Mouse (Mus musculus) stomach, postnatal 0 days (tissue): ENCODE data around the gene Slc22a16.
"Not testable (repeated sequence)": the region's sequence is repeated elsewhere in the genome, so short reads cannot be mapped to it uniquely, and the experiment has no call there.

Experiments
- CTCF ChIP-seq: IDR thresholded peaks from 2 replicates; pipeline ENCODE4 v1.5.1; 2016; ENCODE audit warnings: antibody characterized with exemption, low read depth, mild to moderate bottlenecking, moderate library complexity
- EP300 ChIP-seq: optimal IDR thresholded peaks from 2 replicates; pipeline ENCODE3; 2016; ENCODE audit warnings: antibody characterized with exemption

DNA sequence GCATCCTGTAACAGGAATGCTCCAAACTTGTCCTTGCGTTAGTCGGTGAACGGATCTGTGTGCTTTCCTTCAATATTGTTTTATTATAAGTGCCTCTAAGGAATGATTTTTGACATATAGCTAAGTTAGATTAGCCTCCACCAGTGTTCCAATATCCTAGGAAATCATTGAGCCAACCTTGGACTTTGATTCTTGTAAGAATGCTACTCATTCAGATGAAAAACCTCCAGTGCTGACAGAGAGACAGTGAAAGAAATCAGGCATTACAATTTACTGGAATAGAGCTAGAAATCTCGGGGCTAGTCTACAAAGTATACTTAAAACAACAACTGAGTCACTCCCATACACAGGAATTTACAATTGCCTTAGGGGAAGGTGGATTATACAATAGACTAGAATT lies 37.5 kb upstream of the Slc22a16 start:
- TF ChIP-seq CTCF, EP300: not testable (repeated sequence)
